Mouse (Mus musculus) kidney, postnatal 0 days (tissue): ENCODE results near the gene Lfng. TPM values are rescaled to one million over a fixed set of nuclear protein-coding genes. Genes with fewer than 3 reads are reported as not detected.
A peak's percentile ranks its signal among the peaks of the same experiment; 100 is the strongest.

Source experiments
- ATAC-seq: fragments of 200-750 bp; cut with Nextera tagmentation; replicated peaks from 2 replicates; pipeline ENCODE4 v1.8.0; 2017; ENCODE audit warnings: low read depth, moderate number of reproducible peaks, moderate TSS enrichment, moderate library complexity; ENCODE audit not compliant: low FRiP score
- DNase-seq: peaks from one replicate; pipeline ENCODE4 v3.0.0-alpha.2; 2016; ENCODE audit warnings: low spot score
- H3K27ac ChIP-seq: fragments of 300-500 bp; sonication (generic); 2 replicates; pipeline ENCODE4 v1.5.1; 2014; ENCODE audit warnings: mild to moderate bottlenecking
- H3K27me3 ChIP-seq: fragments of 300-500 bp; sonication (generic); 2 replicates; pipeline ENCODE4 v1.6.1; 2014; ENCODE audit warnings: low read length, mixed read lengths; ENCODE audit not compliant: insufficient read depth
- H3K36me3 ChIP-seq: fragments of 300-500 bp; sonication (generic); 2 replicates; pipeline ENCODE4 v1.6.1; 2014; ENCODE audit warnings: low read length, mixed read lengths; ENCODE audit not compliant: insufficient read depth
- H3K4me1 ChIP-seq: fragments of 300-500 bp; sonication (generic); replicated peaks from 2 replicates; pipeline ENCODE4 v1.6.1; 2014; ENCODE audit warnings: antibody characterized with exemption, low read length, mixed read lengths; ENCODE audit not compliant: insufficient read depth
- H3K4me2 ChIP-seq: fragments of 300-500 bp; sonication (generic); 2 replicates; pipeline ENCODE4 v1.6.1; 2014; ENCODE audit warnings: mild to moderate bottlenecking, low read length, moderate library complexity, mixed read lengths
- H3K4me3 ChIP-seq: fragments of 300-500 bp; sonication (generic); replicated peaks from 2 replicates; pipeline ENCODE4 v1.5.1; 2014; ENCODE audit warnings: low read depth, low read length
- H3K9ac ChIP-seq: fragments of 300-500 bp; sonication (generic); 2 replicates; pipeline ENCODE4 v1.6.1; 2014; ENCODE audit warnings: low read depth, low read length
- H3K9me3 ChIP-seq: fragments of 300-500 bp; sonication (generic); replicated peaks from 2 replicates; pipeline ENCODE4 v1.6.1; 2016; ENCODE audit warnings: low read length, inconsistent platforms, mixed read lengths
- CTCF ChIP-seq: IDR thresholded peaks from 2 replicates; pipeline ENCODE4 v1.5.1; 2016; ENCODE audit warnings: antibody characterized with exemption, low read depth, mild to moderate bottlenecking, moderate library complexity
- WGBS: fragments of 180-500 bp; shearing (Covaris S2); extraction: QIAGEN DNeasy Blood & Tissue Kit; methylation state at CpG from one replicate; pipeline ENCODE4 v1.1.7; 2014; 5-methylcytosine and 5-hydroxymethylcytosine counted together
- polyA plus RNA-seq: library from polyadenylated mRNA; unstranded; fragments of >200 nt; fragmentation: Nextera tagmentation; extraction: Ambion mirVana; gene quantifications from 2 replicates; pipeline ENCODE4 v1.2.1, GENCODE M21; 2015

Gene Lfng
- polyA plus RNA-seq, 1 experiment from 2014 or later, result 28.8 TPM

- no peak for DNase-seq
- Histone ChIP-seq H3K9ac (no peak overlapping the region), H3K36me3 (peaks cover 31% of the 10 kb centered on the region), H3K4me1 (no peaks in the 10 kb centered on the region), H3K27me3 (no peaks in the 10 kb centered on the region), H3K27ac (no peak overlapping the region), H3K9me3 (no peaks in the 10 kb centered on the region), H3K4me2 (no peak overlapping the region), H3K4me3 (no peak overlapping the region)
- WGBS, result 90% methylated on average over 22 of the region's 23 CpGs
- no peak for ATAC-seq
- no peak for TF ChIP-seq CTCF
Observed at GRCm38 (mm10) chr5:140622978-140623670, 16.0 kb downstream of the Lfng start.

- Histone ChIP-seq H3K9ac (no peak overlapping the region), H3K27me3 (no peaks in the 10 kb centered on the region), H3K27ac (no peak overlapping the region), H3K4me1 (no peaks in the 10 kb centered on the region), H3K4me3 (no peak overlapping the region), H3K9me3 (no peaks in the 10 kb centered on the region), H3K36me3 (peaks cover 36% of the 10 kb centered on the region), H3K4me2 (no peak overlapping the region)
- ATAC-seq (no peak), DNase-seq (no peak)
- WGBS, result 52% methylated on average over 4 of the region's 4 CpGs
- TF ChIP-seq CTCF, result no peak
Observed at GRCm38 (mm10) chr5:140623791-140624190, 16.7 kb downstream of the Lfng start.

- 93% methylated on average over 5 of the region's 5 CpGs for WGBS
- TF ChIP-seq CTCF, result no peak
- no peak for DNase-seq
Observed at GRCm38 (mm10) chr5:140624238-140624637, 17.1 kb downstream of the Lfng start.

GRCm38 (mm10) chr5:140624961-140625360 lies 17.8 kb downstream of the Lfng start:
- H3K27ac ChIP-seq, result no peak overlapping the region
- WGBS, result 86% methylated on average over 13 of the region's 13 CpGs
- no peaks in the 10 kb centered on the region for H3K27me3 ChIP-seq
- H3K9me3 ChIP-seq, result no peaks in the 10 kb centered on the region
- H3K4me1 ChIP-seq, result no peaks in the 10 kb centered on the region
- no peak for TF ChIP-seq CTCF
- DNase-seq, result no peak
- no peak overlapping the region for H3K9ac ChIP-seq
- no peak for ATAC-seq
- no peak overlapping the region for H3K4me2 ChIP-seq
- peaks cover 46% of the 10 kb centered on the region for H3K36me3 ChIP-seq
- H3K4me3 ChIP-seq, result no peak overlapping the region

More at GRCm38 (mm10) chr5:140624238-140624637, 17.1 kb downstream of the Lfng start:
- Histone ChIP-seq H3K9ac (no peak overlapping the region), H3K9me3 (no peaks in the 10 kb centered on the region), H3K4me1 (no peaks in the 10 kb centered on the region), H3K27me3 (no peaks in the 10 kb centered on the region), H3K36me3 (peaks cover 41% of the 10 kb centered on the region), H3K4me3 (no peak overlapping the region), H3K4me2 (no peak overlapping the region), H3K27ac (no peak overlapping the region)
- ATAC-seq, result no peak

- TF ChIP-seq CTCF, result 0 out of 2 replicates have a peak, but pooled peaks have one; percentile 20
- 90% methylated on average over 5 of the region's 5 CpGs for WGBS
- H3K9me3 ChIP-seq, result no peaks in the 10 kb centered on the region
- ATAC-seq, result no peak
- H3K36me3 ChIP-seq, result peaks cover 53% of the 10 kb centered on the region
- no peaks in the 10 kb centered on the region for H3K27me3 ChIP-seq
- DNase-seq, result no peak
- H3K4me1 ChIP-seq, result no peaks in the 10 kb centered on the region
- no peak overlapping the region for H3K27ac ChIP-seq
- H3K4me3 ChIP-seq, result no peak overlapping the region
- H3K9ac ChIP-seq, result no peak overlapping the region
- no peak overlapping the region for H3K4me2 ChIP-seq
Observed at GRCm38 (mm10) chr5:140627580-140627979, 20.5 kb downstream of the Lfng start.

GRCm38 (mm10) chr5:140628995-140629394 lies 21.9 kb downstream of the Lfng start:
- H3K9me3 ChIP-seq, result no peaks in the 10 kb centered on the region
- peaks cover 55% of the 10 kb centered on the region for H3K36me3 ChIP-seq
- H3K27me3 ChIP-seq, result no peaks in the 10 kb centered on the region
- 97% methylated on average over 9 of the region's 9 CpGs for WGBS
- H3K4me3 ChIP-seq, result no peak overlapping the region
- ATAC-seq (no peak), DNase-seq (no peak)
- H3K4me2 ChIP-seq, result no peak overlapping the region
- no peaks in the 10 kb centered on the region for H3K4me1 ChIP-seq
- H3K27ac ChIP-seq, result no peak overlapping the region
- H3K9ac ChIP-seq, result no peak overlapping the region
- TF ChIP-seq CTCF, result peak; percentile 63

- WGBS, result 87% methylated on average over 7 of the region's 7 CpGs
- no peak for TF ChIP-seq CTCF
- no peak for DNase-seq
- Histone ChIP-seq H3K4me2 (no peak overlapping the region), H3K4me1 (no peaks in the 10 kb centered on the region), H3K36me3 (peaks cover 49% of the 10 kb centered on the region), H3K9me3 (no peaks in the 10 kb centered on the region), H3K27me3 (no peaks in the 10 kb centered on the region), H3K9ac (no peak overlapping the region), H3K4me3 (no peak overlapping the region), H3K27ac (no peak overlapping the region)
- ATAC-seq, result no peak
Observed at GRCm38 (mm10) chr5:140633432-140633831, 26.3 kb downstream of the Lfng start.
